Mouse (Mus musculus) ES-E14 (cell line): ENCODE measurements at regions not wholly inside any gene's neighbourhood (a gene's known extent, or its start where the extent isn't known, plus 50 kb on each side); places are given as distances from the start of the nearest gene placed in this dataset.

Experiments used
- DNase-seq: peaks from one replicate; pipeline ENCODE4 v3.0.0-alpha.2; 2013; ENCODE audit warnings: low read depth, low spot score
- H3K27ac ChIP-seq: 2 replicates; pipeline ENCODE4 v1.5.1; 2012; ENCODE audit warnings: low read depth, mild to moderate bottlenecking, low read length, moderate library complexity, mixed read lengths; ENCODE audit not compliant: poor library complexity, insufficient read depth, severe bottlenecking
- H3K36me3 ChIP-seq: 2 replicates; pipeline ENCODE4 v1.6.1; 2012; ENCODE audit warnings: mild to moderate bottlenecking, low read length, moderate library complexity, mixed read lengths; ENCODE audit not compliant: control insufficient read depth, poor library complexity, insufficient read depth, severe bottlenecking
- H3K4me1 ChIP-seq, 2 experiments: fragments of 150-350 bp in 1 of 2; sonication (generic) in 1 of 2; 2 replicates each; pipeline ENCODE4 v1.6.1; 2012; ENCODE audit warnings: low read length in 2 of 2, mild to moderate bottlenecking in 1 of 2, mixed read lengths in 1 of 2; ENCODE audit not compliant: control insufficient read depth in 2 of 2, insufficient read depth in 2 of 2, poor library complexity in 1 of 2
- H3K4me3 ChIP-seq, 2 experiments: fragments of 150-350 bp in 1 of 2; sonication (generic) in 1 of 2; 2 replicates each; pipeline ENCODE4 v1.5.1; 2012; ENCODE audit warnings: low read length in 2 of 2, low read depth in 1 of 2, mild to moderate bottlenecking in 1 of 2, mixed read lengths in 1 of 2; ENCODE audit not compliant: insufficient read depth in 1 of 2, poor library complexity in 1 of 2, severe bottlenecking in 1 of 2
- H3K9ac ChIP-seq: 2 replicates; pipeline ENCODE4 v1.6.1; 2012; ENCODE audit warnings: low read depth, mild to moderate bottlenecking, low read length, mixed read lengths; ENCODE audit not compliant: poor library complexity, insufficient read depth, severe bottlenecking
- H3K9me3 ChIP-seq: fragments of 150-350 bp; sonication (generic); 2 replicates; pipeline ENCODE4 v1.6.1; 2012; ENCODE audit warnings: low read depth, mild to moderate bottlenecking, low read length; ENCODE audit not compliant: control insufficient read depth, insufficient read depth
- CHD2 ChIP-seq: IDR thresholded peaks from 2 replicates; pipeline ENCODE4 v1.6.1; 2014; ENCODE audit warnings: mild to moderate bottlenecking, low read depth, low read length, inconsistent platforms
- HCFC1 ChIP-seq: IDR thresholded peaks from 2 replicates; pipeline ENCODE4 v1.6.1; 2012; ENCODE audit warnings: low read length, inconsistent platforms, borderline replicate concordance; ENCODE audit not compliant: insufficient read depth
- MAFK ChIP-seq: IDR thresholded peaks from 2 replicates; pipeline ENCODE4 v1.6.1; 2014; ENCODE audit warnings: mild to moderate bottlenecking, low read depth, low read length, inconsistent platforms; ENCODE audit not compliant: insufficient read depth
- ZC3H11A ChIP-seq: IDR thresholded peaks from 2 replicates; pipeline ENCODE4 v1.6.1; 2012; ENCODE audit warnings: low read depth, mild to moderate bottlenecking, inconsistent platforms, low read length, borderline replicate concordance
- ZNF384 ChIP-seq: IDR thresholded peaks from 2 replicates; pipeline ENCODE4 v1.6.1; 2012; ENCODE audit warnings: low read depth, low read length, inconsistent platforms
- in situ Hi-C, 2 experiments: fragments of 600-800 bp; cut with MboI; formaldehyde crosslinking; loops; one replicate each; pipeline ENCODE4 v1.15.1; 2025; ENCODE audit warnings: low sequenced_read_pairs in 2 of 2, inconsistent platforms in 1 of 2; ENCODE audit not compliant: unreplicated experiment in 2 of 2

DNA sequence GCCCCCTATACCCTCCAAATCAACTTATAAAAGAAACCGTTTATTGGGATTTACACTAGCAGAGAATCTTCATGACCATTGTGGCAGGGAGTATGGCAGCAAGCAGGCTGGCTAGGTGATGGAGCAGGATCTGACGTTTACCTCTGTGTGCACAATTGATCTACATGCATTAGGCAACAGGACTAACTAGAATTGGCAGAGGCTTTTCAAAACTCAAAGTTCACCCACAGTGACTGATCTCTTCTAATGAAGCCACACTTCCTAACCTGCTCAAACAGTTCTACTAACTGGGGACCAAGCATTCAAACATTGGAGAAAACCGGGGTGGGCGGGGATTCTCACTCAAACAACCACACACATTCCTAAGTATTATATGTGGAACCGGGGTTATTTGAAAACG lies 1382.9 kb upstream of the Tenm2 start:
- in situ Hi-C loops: no loop called here

DNA sequence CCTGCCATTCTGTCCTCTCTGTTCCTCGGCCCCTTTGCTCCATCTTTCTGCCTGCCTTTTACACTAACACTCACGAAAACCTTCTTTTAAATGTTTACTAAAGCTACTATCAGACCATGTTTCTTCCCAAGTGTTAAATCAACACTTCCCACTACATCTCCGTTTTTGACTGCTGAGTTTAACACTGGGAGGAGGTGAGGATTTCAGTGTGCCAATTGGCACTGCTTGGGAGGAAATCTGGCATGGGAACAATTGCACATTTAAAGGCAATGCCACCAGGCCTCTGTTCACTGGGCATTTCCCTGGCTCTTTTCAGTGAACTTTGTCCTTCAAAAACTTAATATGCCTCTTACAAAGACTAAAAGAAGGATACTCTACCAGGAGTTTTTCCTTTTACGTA lies 1365.2 kb upstream of the Tenm2 start:
- Histone ChIP-seq H3K4me3 (no peak overlapping the region), H3K27ac (no peak overlapping the region), H3K9ac (no peak overlapping the region), H3K36me3 (no peaks in the 10 kb centered on the region), H3K4me1 (no peaks in the 10 kb centered on the region), H3K9me3 (no peaks in the 10 kb centered on the region)
- no peak for TF ChIP-seq ZC3H11A
- TF ChIP-seq ZNF384: no peak
- no peak for TF ChIP-seq CHD2
- TF ChIP-seq HCFC1: no peak
- TF ChIP-seq MAFK: no peak
- in situ Hi-C loops: no loop called here
- DNase-seq: no peak

More for the DNA sequence above, 1382.9 kb upstream of the Tenm2 start:
- no peak overlapping the region for H3K27ac ChIP-seq
- no peak overlapping the region for H3K4me3 ChIP-seq
- no peak for DNase-seq
- H3K9me3 ChIP-seq: no peaks in the 10 kb centered on the region
- no peak overlapping the region for H3K9ac ChIP-seq
- no peaks in the 10 kb centered on the region for H3K36me3 ChIP-seq
- no peaks in the 10 kb centered on the region for H3K4me1 ChIP-seq
- no peak for TF ChIP-seq ZC3H11A

DNA sequence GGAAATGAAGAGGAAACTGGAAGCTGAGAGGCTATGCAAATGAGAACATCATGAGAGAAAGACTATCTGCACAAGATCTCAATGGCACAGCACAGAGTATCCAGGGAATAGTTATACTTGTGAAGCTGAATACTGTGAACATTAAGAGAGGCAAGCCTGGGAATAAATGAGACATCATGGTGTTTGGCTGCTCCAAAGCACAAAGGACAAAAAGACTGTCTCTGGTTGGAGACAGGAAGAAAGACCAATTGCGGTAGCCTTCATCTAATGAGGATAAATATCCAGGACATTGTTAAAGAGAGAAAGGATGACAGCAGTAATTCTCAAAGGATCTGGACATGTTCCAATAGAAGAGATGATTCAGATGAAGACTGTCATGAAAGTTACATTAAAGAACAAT lies 1332.8 kb upstream of the Tenm2 start:
- in situ Hi-C loops: no loop called here
- no peaks in the 10 kb centered on the region for H3K36me3 ChIP-seq
- DNase-seq: no peak
- no peaks in the 10 kb centered on the region for H3K4me1 ChIP-seq
- no peak overlapping the region for H3K27ac ChIP-seq
- no peak overlapping the region for H3K4me3 ChIP-seq
- TF ChIP-seq CHD2 (no peak), ZNF384 (no peak), ZC3H11A (no peak), HCFC1 (no peak), MAFK (no peak)
- no peak overlapping the region for H3K9ac ChIP-seq
- no peaks in the 10 kb centered on the region for H3K9me3 ChIP-seq

DNA sequence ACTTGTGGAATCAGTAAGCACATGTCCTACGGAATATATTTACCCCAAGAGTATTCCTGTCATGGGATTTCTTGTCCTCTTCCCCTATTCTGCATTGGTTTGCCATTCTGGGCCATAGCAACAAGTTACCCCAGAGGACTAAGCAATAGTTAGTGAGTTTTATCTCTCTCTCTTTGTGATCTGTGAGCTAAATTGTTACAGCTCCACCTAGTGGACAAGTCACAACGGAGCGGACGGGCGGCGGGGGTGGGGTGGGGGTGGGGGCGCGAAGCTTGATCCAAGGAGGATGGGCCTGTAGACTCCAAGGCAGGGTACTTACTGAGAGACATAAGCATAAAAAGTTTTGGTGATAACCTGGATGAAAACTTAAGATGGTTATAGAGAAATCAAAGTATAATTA lies 1308.1 kb upstream of the Tenm2 start:
- no peak overlapping the region for H3K4me3 ChIP-seq
- TF ChIP-seq ZC3H11A: no peak
- no peak for TF ChIP-seq CHD2
- TF ChIP-seq MAFK: no peak
- no peak for TF ChIP-seq ZNF384
- no peak for TF ChIP-seq HCFC1
- H3K4me1 ChIP-seq: no peaks in the 10 kb centered on the region
- no peaks in the 10 kb centered on the region for H3K9me3 ChIP-seq
- no peak overlapping the region for H3K27ac ChIP-seq
- in situ Hi-C loops: no loop called here
- no peak overlapping the region for H3K9ac ChIP-seq
- no peaks in the 10 kb centered on the region for H3K36me3 ChIP-seq
- peak; percentile 22 for DNase-seq

DNA sequence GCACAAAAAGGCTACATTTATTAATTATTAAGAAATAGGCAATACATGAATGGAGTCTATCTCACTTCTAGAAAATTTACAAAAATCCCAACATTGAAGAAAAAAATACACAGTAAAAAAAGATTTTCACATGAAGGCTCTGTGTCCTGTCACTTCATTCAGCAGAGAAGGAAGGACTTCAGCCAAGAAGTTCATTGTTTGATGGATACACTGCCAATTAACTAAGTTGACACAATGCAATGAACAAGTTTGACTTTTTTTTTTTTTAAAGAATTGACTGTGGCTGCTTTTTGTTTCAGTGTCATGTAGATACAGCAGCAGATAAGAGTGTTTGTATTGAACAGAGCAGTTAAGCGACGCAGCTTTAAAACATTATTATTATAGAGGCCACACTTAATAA lies 1304.3 kb upstream of the Tenm2 start:
- H3K27ac ChIP-seq: no peak overlapping the region
- in situ Hi-C loops: no loop called here
- DNase-seq: no peak
- no peaks in the 10 kb centered on the region for H3K4me1 ChIP-seq
- no peak overlapping the region for H3K4me3 ChIP-seq
- H3K9me3 ChIP-seq: no peaks in the 10 kb centered on the region
- no peak overlapping the region for H3K9ac ChIP-seq
- no peaks in the 10 kb centered on the region for H3K36me3 ChIP-seq
- TF ChIP-seq MAFK (no peak), ZNF384 (no peak), HCFC1 (no peak), CHD2 (no peak), ZC3H11A (no peak)
